Mouse (Mus musculus) olfactory bulb, adult 2 months (tissue): Measurements from ENCODE around the gene St13.

Experiments used
- CTCF ChIP-seq: fragments of 200-500 bp; IDR thresholded peaks from 2 replicates; pipeline ENCODE4 v1.5.1; 2012; ENCODE audit warnings: low read depth, mild to moderate bottlenecking, low read length, moderate library complexity; ENCODE audit not compliant: insufficient read depth
- POLR2A ChIP-seq: fragments of 200-500 bp; IDR thresholded peaks from 2 replicates; pipeline ENCODE4 v1.6.1; 2012; ENCODE audit warnings: mild to moderate bottlenecking, low read depth, low read length, moderate library complexity; ENCODE audit not compliant: insufficient read depth

- TF ChIP-seq POLR2A = no peak
- TF ChIP-seq CTCF = no peak
Observed at GRCm38 (mm10) chr15:81327501-81327900, 72.4 kb downstream of the St13 start.
